ENCODE assay signal across 26 mouse cellular contexts in the genomic region with DNA sequence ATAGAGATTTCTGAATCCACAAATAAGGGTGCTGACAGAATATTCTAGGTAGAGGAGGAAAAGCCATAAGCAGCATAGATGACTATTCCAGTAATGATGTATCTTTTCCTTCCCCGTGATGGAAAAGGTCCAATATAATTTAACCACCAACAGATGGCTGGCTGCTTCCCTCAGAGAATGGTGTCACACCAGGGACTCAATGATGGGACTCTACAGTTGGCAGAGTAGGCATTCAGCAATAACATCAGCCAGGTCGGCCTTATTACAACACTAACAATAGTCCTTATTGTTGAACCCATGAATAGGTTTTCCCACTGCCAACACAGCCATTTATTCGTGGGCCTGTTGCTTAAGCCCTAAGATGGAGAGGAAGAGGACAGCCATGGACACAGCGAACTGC. TPM values are rescaled to one million over a fixed set of nuclear protein-coding genes. Genes with fewer than 3 reads are reported as not detected.
DNase-seq lines count a peak whose midpoint lies in the region; ATAC-seq lines count a peak whose summit lies in the region.
"Had no signal": no experiment of that assay in that cellular context is flagged by ENCODE, and none has a peak within 500 bp of the region (broad histone marks: within the 10 kb centered on the region; RNA-seq: fewer than 3 reads in every experiment).

No protein-coding gene starts in this region.

- H3K4me2 ChIP-seq in midbrain, embryonic 13.5 days (replicated peaks): no peak overlapping the region
- H3K4me2 ChIP-seq: hindbrain, embryonic 14.5 days; liver, embryonic 15.5 days; lung, embryonic 15.5 days; neural tube, embryonic 12.5 days had no signal

- 55% methylated on average over 4 of the region's 4 CpGs for WGBS in midbrain, embryonic 13.5 days

- peak; percentile 47 for DNase-seq in retina, postnatal 1 day
- no peak for DNase-seq in retina, embryonic 14.5 days (ENCODE audit: low spot score)
- peak; percentile 51 to 67 for DNase-seq in cerebellum, adult 18-20 months
- peak; percentile 46 to 53 for DNase-seq in cerebellum, postnatal 25 days
- no peak for DNase-seq in thymus, postnatal 4 days
- no peak for DNase-seq in heart, postnatal 10 days
- DNase-seq: adrenal gland, postnatal 10 days; embryo, embryonic 11 days; gastrocnemius, postnatal 25 days; heart, adult 18-20 months; heart, postnatal 4 days; kidney, postnatal 14 days; liver; lung, postnatal 36 days; midbrain, embryonic 14.5 days; thymus, adult 2 months had no signal

- H3K4me1 ChIP-seq in midbrain, embryonic 13.5 days (replicated peaks): 0 out of 2 replicates have a peak, but pooled peaks cover 12% of the 10 kb centered on the region
- H3K4me1 ChIP-seq: liver, embryonic 15.5 days; lung, embryonic 15.5 days; megakaryocyte, embryonic 14.5 days; neural tube, embryonic 12.5 days had no signal

- no peaks in the 10 kb centered on the region for H3K9me3 ChIP-seq in midbrain, embryonic 13.5 days
- H3K9me3 ChIP-seq: forebrain, embryonic 10.5 days; limb, embryonic 10.5 days; liver, embryonic 15.5 days; lung, embryonic 15.5 days; megakaryocyte, embryonic 14.5 days; neural tube, embryonic 12.5 days had no signal

- no peaks in the 10 kb centered on the region for H3K27me3 ChIP-seq in midbrain, embryonic 13.5 days
- H3K27me3 ChIP-seq: liver, embryonic 15.5 days; lung, embryonic 15.5 days; megakaryocyte, embryonic 14.5 days; neural tube, embryonic 12.5 days had no signal

- H3K36me3 ChIP-seq in midbrain, embryonic 13.5 days: no peaks in the 10 kb centered on the region
- H3K36me3 ChIP-seq: forebrain, embryonic 10.5 days; limb, embryonic 10.5 days; liver, embryonic 15.5 days; lung, embryonic 15.5 days; neural tube, embryonic 12.5 days had no signal

- ATAC-seq in midbrain, embryonic 13.5 days: no peak
- ATAC-seq: inflammation-experienced regulatory T-cells, adult 6 months had no signal

- no peak overlapping the region for H3K4me3 ChIP-seq in midbrain, embryonic 13.5 days (replicated peaks)
- H3K4me3 ChIP-seq: forebrain, embryonic 10.5 days; layer of hippocampus, adult 2 months; limb, embryonic 10.5 days; liver, embryonic 15.5 days; lung, embryonic 15.5 days; megakaryocyte, embryonic 14.5 days; neural tube, embryonic 12.5 days had no signal

- intact Hi-C loops in heart, postnatal 10 days (cut with DNase I): no loop called here

- no peak overlapping the region for H3K9ac ChIP-seq in midbrain, embryonic 13.5 days (replicated peaks)
- H3K9ac ChIP-seq: hindbrain, embryonic 14.5 days; liver, embryonic 15.5 days; lung, embryonic 15.5 days; neural tube, embryonic 12.5 days had no signal

- no peak overlapping the region for H3K27ac ChIP-seq in midbrain, embryonic 13.5 days
- H3K27ac ChIP-seq: forebrain, embryonic 10.5 days; hindbrain, embryonic 14.5 days; layer of hippocampus, adult 2 months; limb, embryonic 10.5 days; liver, embryonic 15.5 days; lung, embryonic 15.5 days; neural tube, embryonic 12.5 days had no signal

RNA-seq across cellular contexts. Expression of a gene that starts 48.6 kb away (rescaled TPM):
- polyA plus RNA-seq in midbrain, embryonic 13.5 days (2015; fragmentation: Nextera tagmentation; extraction: Ambion mirVana): 21.8 and 26.6 TPM in 2 replicates
- total RNA-seq in heart, postnatal 10 days (2021): 10 to 100 TPM; 29.2 to 32.1 TPM

Comparison
In these comparisons a context has a peak if more than half of its experiments do, and no peak if none do; other contexts are left out.
1. DNase-seq: peak in retina, postnatal 1 day (single experiment), cerebellum, adult 18-20 months (2 of 2) and cerebellum, postnatal 25 days (2 of 2); none in retina, embryonic 14.5 days (single experiment), thymus, postnatal 4 days (single experiment) and heart, postnatal 10 days (0 of 2).